Comparison of ENCODE assay signal across 16 mouse cellular contexts in the genomic region with DNA sequence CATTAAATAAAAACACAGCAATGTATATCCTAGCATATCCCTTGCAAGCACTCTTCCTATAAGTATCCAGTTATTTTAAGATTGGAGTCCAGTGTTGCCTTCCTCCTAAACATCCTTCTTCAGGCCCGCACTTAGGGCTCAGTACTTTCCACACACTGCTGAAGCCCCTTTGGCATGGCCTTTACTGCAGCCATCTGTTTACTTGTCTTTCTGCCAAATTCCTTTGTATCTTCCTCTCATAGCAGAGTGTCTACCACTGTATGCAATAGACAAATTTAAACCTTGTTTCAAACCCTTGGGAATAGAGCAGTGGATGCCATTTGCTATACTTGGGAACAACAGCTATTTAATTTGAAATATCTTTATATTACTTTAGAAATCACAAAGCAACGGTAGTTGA.
DNase-seq lines count a peak whose midpoint lies in the region; ATAC-seq and TF ChIP-seq lines count a peak whose summit lies in the region.
"Had no signal": no experiment of that assay in that cellular context is flagged by ENCODE, and none has a peak within 500 bp of the region (broad histone marks: within the 10 kb centered on the region; RNA-seq: fewer than 3 reads in every experiment).

No protein-coding gene starts in this region.

- no peaks in the 10 kb centered on the region for H3K4me1 ChIP-seq in lung, embryonic 14.5 days (ENCODE audit: insufficient read depth)
- H3K4me1 ChIP-seq: neural tube, embryonic 13.5 days had no signal

- no peak overlapping the region for H3K9ac ChIP-seq in lung, embryonic 14.5 days
- H3K9ac ChIP-seq: neural tube, embryonic 13.5 days had no signal

- H3K4me2 ChIP-seq in lung, embryonic 14.5 days, result no peak overlapping the region
- H3K4me2 ChIP-seq: heart, embryonic 11.5 days; neural tube, embryonic 13.5 days had no signal

- TF ChIP-seq CTCF in lung, embryonic 14.5 days (IDR thresholded peaks at IDR 0.05; ENCODE audit: low read depth), result no peak

- no peaks in the 10 kb centered on the region for H3K36me3 ChIP-seq in lung, embryonic 14.5 days (ENCODE audit: insufficient read depth)
- H3K36me3 ChIP-seq: neural tube, embryonic 13.5 days had no signal

- H3K27ac ChIP-seq in lung, embryonic 14.5 days (ENCODE audit: low read depth), result no peak overlapping the region
- H3K27ac ChIP-seq: kidney, postnatal 0 days; neural tube, embryonic 13.5 days had no signal

- DNase-seq in frontal cortex, postnatal 14 days (ENCODE audit: low spot score in 2 of 2), result no peak
- peak; percentile 53 for DNase-seq in lung, embryonic 14.5 days
- DNase-seq in lung, postnatal 10 days, result no peak
- DNase-seq in cerebellum, adult 18-20 months, result peak; percentile 46 to 49
- peak; percentile 60 to 75 for DNase-seq in cerebellum, postnatal 25 days
- no peak for DNase-seq in B cell, adult 2 months
- DNase-seq: adrenal gland, postnatal 14 days; heart, postnatal 10 days; kidney, adult 18-20 months; lung, adult 2 months; lung, postnatal 4 days had no signal

- WGBS in lung, embryonic 14.5 days, result 52% methylated on average over 2 of the region's 2 CpGs

- H3K27me3 ChIP-seq in lung, embryonic 14.5 days (ENCODE audit: insufficient read depth, low read length), result no peaks in the 10 kb centered on the region
- H3K27me3 ChIP-seq: neural tube, embryonic 13.5 days had no signal

- no peak overlapping the region for H3K4me3 ChIP-seq in lung, embryonic 14.5 days (ENCODE audit: low read depth, low read length)
- H3K4me3 ChIP-seq: neural tube, embryonic 13.5 days had no signal

- H3K9me3 ChIP-seq in lung, embryonic 14.5 days (ENCODE audit: low read depth, low read length), result no peaks in the 10 kb centered on the region

- 0 out of 2 replicates have a peak, but pooled peaks have one; percentile 11 for ATAC-seq in frontal cortex, adult (ENCODE audit: low TSS enrichment)
- ATAC-seq in lung, embryonic 14.5 days (ENCODE audit: insufficient read depth), result no peak
- ATAC-seq in activated CD4-positive, CD25-positive, alpha-beta regulatory T cell, adult 4 months, result no peak

Comparison
In these comparisons a context has a peak if more than half of its experiments do, and no peak if none do; other contexts are left out.
1. DNase-seq: peak in lung, embryonic 14.5 days (single experiment), cerebellum, adult 18-20 months (2 of 2) and cerebellum, postnatal 25 days (2 of 2); none in frontal cortex, postnatal 14 days (0 of 2), lung, postnatal 10 days (single experiment) and B cell, adult 2 months (0 of 2).